Mouse (Mus musculus) gastrocnemius, adult 2 months (tissue): ENCODE data around the gene Zfp13. TPM values are rescaled to one million over a fixed set of nuclear protein-coding genes. Genes with fewer than 3 reads are reported as not detected.
"Not testable (repeated sequence)": the region's sequence is repeated elsewhere in the genome, so short reads cannot be mapped to it uniquely, and the experiment has no call there.

Experiments used
- DNase-seq: peaks from one replicate; pipeline ENCODE4 v3.0.0; 2022
- H3K27ac ChIP-seq: fragments of 200-600 bp; 2 replicates; pipeline ENCODE4 v1.8.1; 2022; ENCODE audit warnings: mild to moderate bottlenecking
- H3K4me3 ChIP-seq: fragments of 200-600 bp; 2 replicates; pipeline ENCODE4 v1.8.1; 2022; ENCODE audit warnings: mild to moderate bottlenecking, moderate library complexity
- CTCF ChIP-seq: fragments of 200-600 bp; IDR thresholded peaks from 2 replicates; pipeline ENCODE4 v1.8.1; 2022; ENCODE audit warnings: antibody characterized with exemption, mild to moderate bottlenecking, moderate library complexity
- intact Hi-C: fragments of 180-260 bp; cut with DNase I; formaldehyde crosslinking; loops from one replicate; pipeline ENCODE4 v1.15.1; 2025
- total RNA-seq, 2 experiments: library from RNA; stranded (reverse); gene quantifications; 2 replicates each; pipeline ENCODE4 v1.2.3; 2021

Zfp13 gene
- total RNA-seq, 2 experiments from 2014 or later = 1.5 to 2.1 TPM

DNA sequence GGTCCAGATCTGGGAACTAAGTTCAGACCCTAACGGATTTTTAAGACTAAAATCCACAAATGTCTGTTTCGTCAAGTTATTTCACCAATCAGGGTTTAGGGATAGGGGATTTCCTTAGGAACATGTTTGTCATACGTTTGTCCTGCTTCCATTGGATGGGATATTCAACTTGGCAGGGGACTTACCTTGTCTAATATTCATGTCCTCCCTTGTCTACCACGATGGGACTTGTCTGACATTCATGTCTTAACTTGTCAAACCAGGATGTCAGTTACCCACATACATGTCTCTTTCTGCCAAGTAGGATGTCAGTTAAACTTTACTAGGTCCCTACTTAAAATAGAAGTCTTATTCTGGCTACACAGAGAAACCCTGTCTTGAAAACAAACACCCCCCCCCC, 55.3 kb downstream of the Zfp13 start:
- DNase-seq = no peak
- peak overlapping the region; percentile 73 for H3K27ac ChIP-seq
- intact Hi-C loops = no loop called here

DNA sequence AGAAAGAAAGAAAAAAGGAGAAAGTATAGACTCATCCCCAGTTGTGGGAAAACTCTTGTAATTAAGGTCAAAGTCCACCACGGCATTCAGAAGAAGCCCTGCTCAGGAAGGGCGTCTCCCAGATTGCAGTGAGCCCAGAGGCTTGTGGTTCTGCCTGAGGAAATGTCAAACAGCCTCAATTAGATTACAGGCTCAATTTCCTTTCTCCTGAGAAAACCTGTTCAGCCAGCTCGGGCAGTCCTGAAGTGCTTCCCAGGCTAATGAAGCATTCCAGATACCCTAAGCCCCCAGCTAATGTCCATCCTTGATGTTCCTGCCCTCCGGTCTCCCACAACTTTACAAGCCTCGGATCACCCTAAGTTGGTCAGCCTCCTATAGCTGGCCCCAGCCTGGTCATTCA, 56.0 kb downstream of the Zfp13 start:
- H3K27ac ChIP-seq = peak overlapping the region; percentile 73
- intact Hi-C loops = no loop called here
- no peak for TF ChIP-seq CTCF
- no peak for DNase-seq
- no peak overlapping the region for H3K4me3 ChIP-seq

More for the DNA sequence above, 55.3 kb downstream of the Zfp13 start:
- H3K4me3 ChIP-seq = no peak overlapping the region
- TF ChIP-seq CTCF = no peak

GRCm38 (mm10) chr17:23542835-23543234, 56.5 kb downstream of the Zfp13 start:
- TF ChIP-seq CTCF = no peak
- Histone ChIP-seq H3K27ac (peak overlapping the region; percentile 68), H3K4me3 (no peak overlapping the region)
- intact Hi-C loops = no loop called here
- no peak for DNase-seq

GRCm38 (mm10) chr17:23542004-23542720, 57.1 kb downstream of the Zfp13 start:
- no peak for TF ChIP-seq CTCF
- Histone ChIP-seq H3K4me3 (peak overlapping the region; percentile 18), H3K27ac (no peak overlapping the region)
- intact Hi-C loops = no loop called here
- no peak for DNase-seq

- intact Hi-C loops = no loop called here
- TF ChIP-seq CTCF = no peak
- Histone ChIP-seq H3K27ac (no peak overlapping the region), H3K4me3 (no peak overlapping the region)
- DNase-seq = no peak
Observed at GRCm38 (mm10) chr17:23540605-23541475, 58.4 kb downstream of the Zfp13 start.

DNA sequence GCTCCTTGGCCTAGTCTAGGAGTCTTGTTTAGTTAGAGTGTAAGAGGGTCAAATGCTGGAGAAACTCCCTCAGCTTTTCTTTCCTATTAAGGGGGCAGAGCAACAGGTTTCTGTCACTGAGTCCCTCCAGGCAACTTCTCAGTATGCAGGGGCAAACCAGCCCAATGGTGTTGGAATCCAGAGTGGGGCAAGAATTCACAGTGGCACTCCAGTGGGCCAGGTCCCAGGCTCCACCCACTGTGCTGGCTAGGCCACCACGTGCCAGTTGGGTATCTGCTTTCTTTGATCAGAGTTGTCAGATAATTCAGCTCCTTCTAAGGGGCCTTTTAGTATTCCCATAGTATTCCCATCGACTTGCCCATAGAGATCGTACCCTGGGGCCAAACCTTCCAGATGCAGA, 59.2 kb downstream of the Zfp13 start:
- TF ChIP-seq CTCF = no peak
- Histone ChIP-seq H3K4me3 (no peak overlapping the region), H3K27ac (no peak overlapping the region)
- DNase-seq = no peak
- intact Hi-C loops = no loop called here

GRCm38 (mm10) chr17:23539608-23540007, 59.7 kb downstream of the Zfp13 start:
- Histone ChIP-seq H3K4me3 (no peak overlapping the region), H3K27ac (no peak overlapping the region)
- no peak for DNase-seq
- intact Hi-C loops = no loop called here
- no peak for TF ChIP-seq CTCF

DNA sequence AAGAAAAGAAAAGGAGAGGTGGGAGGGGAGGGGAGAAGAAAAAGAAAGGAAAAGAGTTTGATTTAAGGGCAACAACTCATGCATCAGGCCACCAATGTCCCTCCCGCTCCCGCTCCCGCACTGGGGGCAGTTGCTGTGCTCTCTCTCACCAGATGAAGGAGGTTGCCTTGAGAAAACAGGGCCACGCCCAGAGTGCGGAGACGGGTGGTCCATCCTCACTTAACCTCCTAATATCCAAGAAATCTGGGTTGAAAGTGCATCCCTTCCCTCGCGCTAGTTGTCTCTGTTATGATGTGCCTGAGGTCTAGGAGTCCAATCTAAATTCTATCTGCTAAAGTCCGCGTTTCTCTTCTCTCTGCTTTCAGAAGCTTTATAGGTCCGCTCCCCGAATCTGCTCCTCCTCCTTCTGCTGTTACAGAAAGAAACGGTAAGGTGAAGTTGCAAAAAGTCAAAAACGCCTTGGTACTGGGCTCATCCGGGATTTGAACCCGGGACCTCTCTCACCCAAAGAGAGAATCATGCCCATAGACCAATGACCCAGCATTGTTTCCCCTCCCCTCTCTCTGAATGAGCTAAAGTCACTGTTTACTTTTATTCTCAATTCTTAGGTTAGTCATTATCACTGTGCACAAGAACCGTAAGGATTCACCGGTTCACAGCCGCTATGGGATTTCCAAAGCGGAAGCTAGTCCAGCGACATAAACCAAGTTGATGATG, 60.8 kb downstream of the Zfp13 start:
- Histone ChIP-seq H3K4me3 (peak overlapping the region; percentile 58), H3K27ac (no peak overlapping the region)
- DNase-seq = no peak
- TF ChIP-seq CTCF = no peak
- intact Hi-C loops = no loop called here

DNA sequence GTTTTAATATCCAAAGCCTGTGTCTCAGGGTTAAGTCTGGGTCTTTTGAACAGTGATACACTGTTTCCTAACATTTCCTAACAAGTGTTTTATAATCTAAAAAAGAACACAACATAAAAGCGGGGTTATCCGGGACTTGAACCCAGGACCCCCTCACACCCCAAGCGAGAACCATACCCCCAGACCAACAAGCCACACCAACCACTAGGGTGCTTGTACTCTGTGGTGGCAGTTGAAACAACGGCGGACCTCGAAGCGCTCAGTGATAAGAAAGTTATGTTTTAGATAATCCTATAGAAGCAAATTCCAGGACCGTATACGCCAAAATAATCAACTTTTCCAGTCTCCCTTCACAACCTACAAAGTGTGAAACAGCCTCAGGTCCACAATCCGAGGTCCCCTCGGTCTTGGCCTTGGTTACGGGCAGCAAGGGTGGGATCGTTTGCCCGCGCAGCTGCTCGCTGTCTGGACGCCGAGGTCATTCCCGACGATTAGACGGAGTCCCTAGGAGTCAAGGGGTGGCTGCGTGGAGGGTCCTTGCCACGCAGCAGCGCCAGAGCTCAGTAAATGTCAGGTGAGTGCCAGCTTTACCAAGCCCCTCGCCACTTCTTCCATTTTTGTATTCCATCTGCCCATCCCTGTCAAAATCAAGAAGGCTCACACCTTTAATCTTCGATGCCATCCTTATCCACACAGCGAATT, 61.6 kb downstream of the Zfp13 start:
- TF ChIP-seq CTCF = no peak
- H3K4me3 ChIP-seq = peak overlapping the region; percentile 58
- H3K27ac ChIP-seq = no peak overlapping the region
- no peak for DNase-seq
- intact Hi-C loops = no loop called here

DNA sequence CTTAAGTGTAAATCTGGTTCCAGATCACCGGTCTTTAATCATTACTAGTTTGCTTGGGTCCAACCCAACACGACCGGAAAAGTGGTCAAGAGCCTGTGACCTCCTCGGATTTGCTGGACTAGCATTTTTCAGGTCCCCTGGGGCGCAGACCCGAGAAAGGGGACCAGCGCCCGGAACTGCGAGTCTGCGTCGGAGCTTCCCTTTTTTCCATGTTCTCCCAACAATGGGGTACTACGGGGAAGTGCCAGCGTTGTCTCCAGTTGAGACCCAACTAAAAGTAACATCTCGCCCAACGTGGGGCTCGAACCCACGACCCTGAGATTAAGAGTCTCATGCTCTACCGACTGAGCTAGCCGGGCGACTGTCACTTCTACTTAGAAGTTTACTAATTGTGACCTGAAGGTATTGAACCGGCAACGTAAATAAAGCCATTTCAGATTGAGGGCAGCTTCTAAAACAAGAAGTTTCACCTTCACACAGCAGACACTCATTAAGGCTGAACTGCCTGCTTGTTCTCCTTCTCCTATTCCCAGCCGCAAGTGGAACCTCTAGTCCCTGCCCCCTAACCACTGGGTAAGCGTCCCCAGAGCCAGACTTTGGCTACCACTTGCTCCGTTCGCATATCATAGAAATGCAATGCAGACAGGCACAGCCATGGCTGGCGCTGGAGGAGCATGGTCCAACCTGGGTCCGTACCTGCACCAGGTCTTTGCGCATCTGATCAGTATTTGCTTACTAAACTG, 64.1 kb downstream of the Zfp13 start:
- intact Hi-C loops = not testable (repeated sequence)

DNA sequence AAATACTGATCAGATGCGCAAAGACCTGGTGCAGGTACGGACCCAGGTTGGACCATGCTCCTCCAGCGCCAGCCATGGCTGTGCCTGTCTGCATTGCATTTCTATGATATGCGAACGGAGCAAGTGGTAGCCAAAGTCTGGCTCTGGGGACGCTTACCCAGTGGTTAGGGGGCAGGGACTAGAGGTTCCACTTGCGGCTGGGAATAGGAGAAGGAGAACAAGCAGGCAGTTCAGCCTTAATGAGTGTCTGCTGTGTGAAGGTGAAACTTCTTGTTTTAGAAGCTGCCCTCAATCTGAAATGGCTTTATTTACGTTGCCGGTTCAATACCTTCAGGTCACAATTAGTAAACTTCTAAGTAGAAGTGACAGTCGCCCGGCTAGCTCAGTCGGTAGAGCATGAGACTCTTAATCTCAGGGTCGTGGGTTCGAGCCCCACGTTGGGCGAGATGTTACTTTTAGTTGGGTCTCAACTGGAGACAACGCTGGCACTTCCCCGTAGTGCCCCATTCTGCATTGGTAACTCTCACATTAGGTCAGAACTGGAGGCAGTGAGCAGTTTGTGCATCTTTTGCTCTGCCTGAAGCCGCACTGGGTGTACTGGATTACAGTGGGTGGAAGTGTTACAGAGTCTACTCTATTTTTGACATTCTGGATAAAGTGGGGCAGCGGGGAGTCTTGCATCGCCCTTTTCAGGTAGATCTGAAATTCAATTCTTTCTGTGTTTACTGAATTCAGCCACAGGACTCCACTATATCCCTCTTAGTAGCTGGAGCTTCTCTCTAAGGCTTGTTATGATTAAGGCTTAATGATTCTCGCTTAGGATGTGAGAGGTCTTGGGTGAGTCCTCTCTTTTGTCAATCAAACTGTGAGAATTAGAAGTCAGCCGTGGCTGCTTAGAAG, 65.4 kb downstream of the Zfp13 start:
- intact Hi-C loops, H3K27ac ChIP-seq, DNase-seq: not testable (repeated sequence)
- 0 out of 2 replicates have a peak overlapping the region, but pooled peaks have one; percentile 4 for H3K4me3 ChIP-seq

More for the DNA sequence above, 64.1 kb downstream of the Zfp13 start:
- peak; percentile 23 for DNase-seq
- peak overlapping the region; percentile 50 for H3K4me3 ChIP-seq
- H3K27ac ChIP-seq = not testable (repeated sequence)

DNA sequence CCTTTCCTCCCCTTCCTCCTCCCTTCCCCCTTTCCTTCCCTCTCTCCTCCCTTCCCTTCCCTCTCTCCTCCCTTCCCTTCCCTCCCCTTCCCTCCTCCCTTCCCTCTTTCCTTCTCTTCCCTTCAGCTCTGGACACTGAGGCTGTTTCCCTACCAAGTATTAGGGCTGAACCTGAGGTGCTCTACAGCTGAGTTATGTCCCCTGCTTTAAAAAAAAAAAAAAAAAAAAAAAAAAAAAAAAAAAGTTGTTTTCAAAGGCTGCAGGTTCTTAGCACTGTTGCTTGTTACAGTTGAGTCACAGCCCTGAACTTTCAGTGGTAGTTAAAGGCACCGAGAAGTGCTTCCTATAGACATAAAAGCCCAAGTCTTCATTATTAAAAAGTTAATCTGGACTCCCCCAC, 67.9 kb downstream of the Zfp13 start:
- H3K4me3 ChIP-seq, intact Hi-C loops, DNase-seq, H3K27ac ChIP-seq: not testable (repeated sequence)
